Mouse (Mus musculus) urinary bladder, postnatal 36 days (tissue): ENCODE measurements around the gene Syk.

Experiments
- DNase-seq, 2 experiments: peaks; one replicate each; pipeline ENCODE4 v3.0.0; 2022; ENCODE audit warnings: low spot score in 2 of 2, mixed read lengths in 1 of 2

Gene Syk

DNA sequence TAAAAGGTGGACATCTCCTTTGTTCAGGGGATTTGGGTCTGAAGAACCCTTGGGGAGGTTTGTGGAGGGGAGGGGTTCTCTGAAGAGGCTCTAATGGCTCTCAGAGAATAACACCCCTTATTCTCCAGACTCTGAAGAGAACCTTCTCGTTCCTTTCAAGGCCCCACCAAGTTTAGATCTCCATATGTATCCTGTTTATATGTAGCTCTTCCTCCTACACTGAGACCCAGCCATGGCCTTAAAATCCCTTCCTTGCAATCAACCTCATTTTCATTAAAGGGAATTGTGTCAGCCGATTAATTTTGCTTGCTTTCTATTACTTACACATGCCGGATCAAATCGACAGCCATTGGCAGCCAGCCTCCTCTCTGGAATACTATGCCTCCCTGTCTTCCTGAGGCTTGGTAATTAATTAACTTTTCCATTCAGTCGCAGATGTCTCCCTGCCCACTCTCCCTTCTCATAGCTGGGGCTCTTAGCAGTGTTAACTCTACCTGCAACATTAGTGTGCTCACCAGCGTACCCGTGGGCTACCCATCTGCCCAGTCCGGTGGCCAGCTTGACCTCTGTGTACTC lies 13.7 kb upstream of the Syk start:
- no peak for DNase-seq

DNA sequence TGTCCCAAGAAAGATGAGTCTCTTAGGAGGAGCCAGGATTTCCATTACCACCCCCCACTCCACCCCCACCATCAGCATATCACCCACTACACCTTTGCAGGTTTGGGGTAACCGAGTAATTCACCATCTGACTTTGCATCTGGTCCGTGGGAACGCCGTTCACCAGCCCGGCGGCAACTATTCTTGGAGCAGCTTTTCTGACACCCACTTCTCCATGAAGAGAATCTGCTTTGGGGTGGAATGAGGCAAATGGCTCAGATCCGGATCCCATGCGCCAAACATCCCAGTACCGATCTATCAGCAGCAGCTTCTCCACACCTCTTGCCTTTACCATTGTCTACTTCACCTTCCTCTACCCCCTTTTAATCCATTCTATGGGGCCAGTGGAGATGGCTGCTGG lies 12.7 kb upstream of the Syk start:
- DNase-seq, result no peak

DNA sequence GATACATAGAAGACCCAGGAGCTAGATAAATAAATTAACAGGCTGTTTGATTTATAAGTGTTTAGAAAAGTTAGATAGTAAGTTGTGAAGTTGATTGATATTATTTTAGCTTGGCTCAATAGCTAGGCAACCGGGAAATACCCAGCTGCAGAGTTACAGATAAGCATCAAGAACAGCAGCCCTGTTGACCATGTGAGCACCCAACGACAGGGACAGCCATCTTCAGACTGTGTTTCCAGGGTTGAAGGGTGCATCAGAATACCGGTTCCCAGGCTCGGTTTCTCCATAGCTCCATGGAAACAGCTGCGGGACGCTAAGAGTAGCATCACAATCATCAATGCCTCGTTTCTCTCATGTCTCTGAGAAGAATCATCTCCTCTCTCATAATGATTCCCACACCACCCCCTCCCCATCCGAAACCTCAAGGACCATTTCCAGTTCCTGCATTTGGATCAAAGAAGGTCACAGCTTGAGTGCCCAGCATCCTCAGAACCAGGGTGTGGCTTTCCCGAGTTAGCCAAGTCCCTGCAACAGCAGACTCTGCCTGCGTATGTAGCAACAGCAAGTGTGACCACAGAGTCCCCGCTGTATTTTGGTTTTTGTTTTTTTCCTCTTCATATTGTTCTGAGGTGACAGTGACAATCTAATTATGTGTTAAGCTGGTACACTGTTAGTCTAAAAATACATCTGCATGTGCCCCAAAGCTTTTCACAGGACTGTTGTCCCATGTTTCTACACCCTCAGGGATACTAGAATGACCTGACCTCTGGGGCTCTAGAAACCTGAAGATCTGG lies 11.2 kb upstream of the Syk start:
- DNase-seq, result no peak

DNA sequence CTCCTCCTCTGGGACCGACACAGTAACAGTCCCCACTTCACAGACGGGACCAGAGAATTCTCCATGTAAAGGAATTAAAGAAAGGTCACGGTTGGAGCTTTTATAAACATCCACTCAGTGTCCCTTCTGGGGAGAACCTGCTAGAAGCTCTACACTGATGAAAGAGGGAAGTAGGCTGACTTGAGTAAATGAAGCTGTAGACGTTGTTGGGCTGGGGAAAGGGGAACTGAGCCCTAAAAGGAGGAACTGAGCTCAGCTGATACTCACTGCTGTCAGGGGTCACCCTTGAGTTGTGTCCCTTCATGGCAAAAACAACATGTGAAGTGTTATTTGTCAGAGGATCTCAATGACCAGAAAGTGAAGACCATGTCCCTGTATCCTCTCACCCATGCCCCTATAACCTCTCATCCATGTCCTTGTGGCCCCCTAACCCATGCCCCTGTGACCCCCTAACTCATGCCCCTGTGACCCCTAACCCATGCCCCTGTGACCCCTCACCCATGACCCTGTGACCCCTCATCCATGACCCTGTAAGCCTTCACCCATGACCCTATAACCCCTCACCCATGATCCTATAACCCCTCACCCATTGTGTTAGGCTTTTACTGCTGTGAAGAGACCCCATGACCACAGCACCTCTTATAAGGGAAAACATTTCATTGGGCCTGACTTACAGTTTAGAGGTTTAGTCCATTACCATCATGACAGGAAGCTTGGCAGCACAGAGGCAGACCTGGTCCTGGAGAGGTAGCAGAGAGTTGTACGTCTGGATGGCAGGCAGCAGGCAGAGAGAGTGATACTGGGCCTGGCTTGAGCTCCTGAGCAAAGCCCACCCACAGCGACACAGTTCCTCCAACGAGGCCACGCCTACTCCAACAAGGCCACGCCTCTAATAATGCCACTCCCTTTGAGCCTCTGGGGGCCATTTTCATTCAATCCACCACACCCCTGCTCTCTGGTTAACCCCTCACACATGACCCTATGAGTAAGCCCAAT lies 10.2 kb upstream of the Syk start:
- DNase-seq, result no peak

DNA sequence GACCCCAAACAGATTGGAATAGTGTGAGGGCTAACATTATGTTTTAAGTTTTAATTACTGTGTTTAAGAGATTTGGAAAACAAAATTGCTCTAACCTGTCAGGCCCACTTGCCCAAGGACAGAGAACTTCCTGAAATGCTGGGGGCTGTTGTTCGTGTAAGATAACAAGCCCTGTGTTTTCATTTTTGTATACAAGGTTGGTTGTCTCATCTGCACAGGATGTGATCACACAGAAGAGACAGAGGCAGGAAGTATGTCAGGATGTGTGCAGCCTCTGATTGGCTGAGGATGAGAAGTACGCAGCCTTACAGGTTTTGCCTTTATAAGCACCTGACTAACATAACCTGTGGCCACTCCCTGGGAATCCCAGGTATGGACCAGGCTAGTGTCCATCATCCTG lies 8.7 kb upstream of the Syk start:
- no peak for DNase-seq

DNA sequence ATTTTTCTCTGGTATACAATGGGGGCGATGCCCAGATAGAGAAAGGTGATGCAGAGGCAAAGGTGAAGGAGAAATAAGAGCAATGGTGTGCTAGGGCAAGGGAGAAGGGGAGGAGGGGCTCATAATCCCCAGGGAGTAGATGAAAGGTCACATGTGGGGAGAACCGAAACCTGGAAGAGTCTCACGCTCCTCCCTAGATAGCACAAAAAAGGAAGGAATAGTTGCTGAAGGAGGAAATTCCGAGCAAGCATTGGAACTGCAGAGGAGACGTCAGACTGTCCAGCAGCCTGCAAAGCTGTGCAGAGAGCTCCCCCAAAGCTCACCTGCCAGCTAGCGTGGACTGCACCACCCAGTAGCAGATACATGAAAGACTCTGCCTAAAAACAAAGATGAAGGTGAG lies 7.5 kb upstream of the Syk start:
- DNase-seq, result no peak

DNA sequence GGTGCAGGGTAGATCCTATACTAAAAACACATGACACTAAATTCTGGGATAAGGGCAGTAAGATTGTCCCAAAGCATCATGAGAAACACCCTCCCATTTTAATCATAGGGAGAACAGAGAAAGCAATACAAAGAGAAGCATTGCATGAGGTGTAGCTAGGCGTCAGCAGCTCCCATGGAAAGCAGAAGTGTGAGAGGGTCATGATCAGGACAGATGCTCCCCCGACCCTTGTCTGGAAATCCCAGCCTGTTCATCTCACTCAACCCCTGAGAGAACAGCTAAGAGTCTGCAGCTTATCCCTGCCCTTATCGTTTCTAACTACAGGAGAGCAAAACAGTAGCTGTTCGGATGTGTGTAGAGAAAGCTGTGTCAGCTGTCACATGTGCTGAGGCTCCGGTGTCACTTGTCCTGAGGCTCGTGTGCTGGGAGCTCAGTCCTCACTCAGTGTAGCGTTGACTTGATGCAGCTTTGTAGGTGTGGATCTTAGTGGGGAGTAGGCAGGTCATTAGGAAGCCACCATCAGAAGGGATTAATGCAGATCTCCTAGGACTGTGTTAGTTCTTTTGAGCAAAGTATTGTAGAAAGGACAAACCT lies 6.9 kb upstream of the Syk start:
- no peak for DNase-seq

DNA sequence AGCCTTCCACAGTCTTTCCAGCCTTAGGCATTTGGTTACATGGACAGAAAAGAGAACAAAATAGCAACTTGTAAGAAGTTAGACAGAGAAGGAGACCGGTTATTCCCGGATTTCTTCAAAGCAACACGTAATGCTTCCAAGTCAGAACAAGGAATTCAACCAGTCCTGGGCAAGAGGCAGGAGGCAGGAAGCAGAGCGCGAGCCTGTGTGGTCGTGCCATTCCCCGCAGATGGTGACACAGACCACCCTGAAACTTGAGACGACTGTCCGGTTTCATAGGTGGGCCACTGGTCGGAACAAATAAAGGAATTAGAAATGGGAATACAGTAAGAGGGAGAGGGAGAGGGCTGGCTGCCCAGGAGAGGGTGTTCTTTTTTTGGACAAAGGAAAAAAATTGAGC lies 6.1 kb upstream of the Syk start:
- DNase-seq, result no peak

DNA sequence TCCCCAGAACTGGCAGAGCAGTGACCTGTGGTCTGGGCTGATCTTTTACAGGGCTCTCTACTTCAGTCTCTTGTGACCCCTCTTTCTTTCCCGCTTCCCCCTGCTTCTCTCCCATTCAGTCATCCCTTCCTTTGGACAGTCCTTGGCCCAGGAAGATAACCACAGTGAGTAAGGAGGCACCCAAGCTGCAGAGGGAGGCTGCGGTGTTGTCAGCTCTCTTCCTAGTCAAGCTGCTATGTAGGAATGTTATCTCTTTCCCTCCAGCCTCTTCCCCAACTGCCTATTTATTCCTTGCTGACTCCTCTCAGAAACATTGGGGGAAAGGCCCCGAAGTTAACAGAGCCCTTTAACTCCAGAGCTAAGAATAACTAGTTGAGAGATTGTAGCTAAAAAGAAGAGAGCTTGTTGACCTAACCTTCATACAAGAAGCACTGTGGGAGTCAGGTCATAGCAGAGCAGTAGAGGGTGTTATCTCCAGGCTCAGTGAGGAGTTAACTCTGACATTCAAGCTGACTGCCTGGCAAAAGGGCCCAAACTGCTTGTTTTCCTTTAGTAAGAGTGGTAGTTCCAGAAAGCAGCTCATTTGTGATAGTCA lies 5.5 kb upstream of the Syk start:
- no peak for DNase-seq

DNA sequence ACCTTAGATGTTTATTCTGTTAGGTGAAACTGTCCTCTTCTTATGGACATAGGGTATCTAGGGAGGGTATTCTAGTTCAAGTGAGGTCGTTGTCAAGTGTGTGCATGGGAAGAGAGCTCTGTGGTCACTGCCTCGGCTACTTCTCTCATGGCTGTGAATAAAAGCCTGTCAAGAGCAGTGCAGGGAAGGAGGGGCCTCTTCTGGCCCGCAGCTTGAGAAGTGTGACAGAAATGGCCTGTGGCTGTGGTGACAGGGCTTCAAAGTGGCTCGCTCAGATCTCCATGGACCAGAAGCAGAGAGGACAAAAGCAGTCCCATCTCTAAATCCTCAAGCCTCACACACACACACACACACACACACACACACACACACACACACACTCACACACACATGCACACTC lies 5.0 kb upstream of the Syk start:
- no peak for DNase-seq

DNA sequence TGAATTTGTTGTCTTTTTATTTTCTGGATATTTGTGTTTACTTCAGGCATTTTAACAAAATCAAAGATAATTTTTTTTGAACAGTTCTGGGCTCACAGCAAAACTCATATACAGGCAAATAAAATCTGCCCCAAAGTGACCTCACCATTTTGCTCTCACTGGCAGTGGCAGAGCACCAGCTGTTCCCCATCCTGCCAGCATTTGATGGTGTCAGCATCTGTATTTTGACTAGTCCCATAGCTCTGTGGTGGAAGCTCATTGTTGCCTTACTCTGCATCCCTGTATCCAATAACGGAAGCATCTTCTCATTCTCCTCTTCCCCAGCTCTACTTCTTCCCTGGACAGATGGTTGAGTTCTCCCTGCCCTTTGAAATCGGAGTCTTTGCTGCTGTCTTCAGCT lies 4.2 kb upstream of the Syk start:
- no peak for DNase-seq

DNA sequence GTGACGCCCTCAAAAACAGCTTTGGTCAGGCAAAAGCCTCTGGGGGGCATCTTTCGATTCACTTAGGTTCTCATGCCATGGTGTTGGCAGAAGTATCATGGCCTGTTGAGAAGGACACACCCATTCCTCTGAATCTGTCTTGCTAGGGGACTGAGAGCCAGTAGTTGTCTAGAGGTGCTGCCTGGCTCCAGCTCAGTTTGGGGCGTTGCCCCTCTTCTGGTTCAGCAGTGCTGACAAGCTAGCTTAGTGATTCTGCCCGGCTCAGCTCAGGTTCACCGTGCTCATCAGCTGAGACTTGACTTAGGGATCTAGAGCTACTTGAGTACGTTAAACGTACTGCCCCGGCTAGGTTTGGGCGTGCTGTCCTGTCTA lies 481 bp upstream of the Syk start:
- DNase-seq, result no peak

DNA sequence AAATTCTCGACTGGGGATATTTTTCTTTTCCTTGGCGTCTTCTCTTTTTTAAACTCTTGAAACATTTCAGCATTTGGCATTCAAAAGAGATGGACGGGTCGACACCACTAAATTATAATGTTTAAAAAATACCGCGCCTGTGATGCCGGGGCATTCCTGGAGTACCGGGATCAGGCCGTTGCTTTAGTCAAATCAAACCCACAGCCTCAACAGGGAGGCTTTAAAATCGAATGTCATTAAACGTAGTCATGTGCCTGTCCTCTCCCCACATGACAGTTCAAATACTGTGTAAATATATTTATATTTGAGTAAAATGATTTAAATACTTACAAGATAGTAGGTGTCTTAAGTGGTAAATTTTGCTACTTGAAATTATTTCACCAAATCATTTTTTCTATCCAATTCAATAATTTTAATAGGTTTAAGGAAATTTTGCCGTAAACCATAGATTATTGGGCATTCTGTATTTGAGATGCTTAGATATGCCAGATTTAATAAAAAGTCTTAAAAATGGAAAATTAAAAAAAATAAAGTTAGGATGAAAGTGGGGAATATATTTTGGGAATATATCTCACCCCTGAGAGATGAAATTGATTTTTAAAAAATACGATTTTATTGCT lies 1.1 kb downstream of the Syk start:
- DNase-seq, result no peak

DNA sequence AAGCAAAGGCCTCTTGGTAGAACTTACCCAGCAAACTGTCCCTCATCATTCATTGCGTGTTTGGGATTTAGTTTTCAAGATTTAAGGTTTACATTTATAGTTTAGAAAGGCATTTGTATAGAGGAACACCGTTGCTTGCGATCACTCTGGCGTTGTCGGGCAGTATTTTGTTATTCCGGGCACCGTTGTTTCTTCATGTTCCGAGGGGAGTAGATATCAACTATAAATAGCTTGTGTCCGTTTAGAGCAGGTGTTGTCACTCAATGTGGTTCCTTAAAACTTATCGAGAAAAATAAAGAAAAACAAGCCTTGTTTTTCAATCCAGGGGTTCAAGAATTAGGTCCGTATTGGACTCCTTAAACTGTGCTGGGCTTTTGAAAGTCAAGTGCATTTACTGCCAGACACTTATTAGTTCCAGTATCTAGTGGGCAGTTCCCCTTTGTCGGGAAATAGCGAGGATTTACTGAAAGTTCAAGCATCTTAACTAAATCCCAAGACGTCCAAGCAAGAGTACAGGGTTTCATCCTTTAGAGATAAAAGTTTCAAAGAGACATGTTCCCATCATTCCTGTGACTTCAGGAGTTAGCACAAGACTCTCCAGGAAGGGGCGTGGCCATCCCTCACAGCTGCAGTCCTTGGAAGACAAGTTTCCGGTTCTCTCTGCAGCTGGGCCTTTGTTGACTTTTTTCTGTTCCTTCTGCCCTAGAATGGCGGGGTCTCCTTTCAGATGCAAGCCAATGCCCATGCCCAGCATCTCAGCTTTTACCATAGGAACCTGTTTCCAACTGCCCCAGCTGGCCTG lies 1.9 kb downstream of the Syk start:
- no peak for DNase-seq

DNA sequence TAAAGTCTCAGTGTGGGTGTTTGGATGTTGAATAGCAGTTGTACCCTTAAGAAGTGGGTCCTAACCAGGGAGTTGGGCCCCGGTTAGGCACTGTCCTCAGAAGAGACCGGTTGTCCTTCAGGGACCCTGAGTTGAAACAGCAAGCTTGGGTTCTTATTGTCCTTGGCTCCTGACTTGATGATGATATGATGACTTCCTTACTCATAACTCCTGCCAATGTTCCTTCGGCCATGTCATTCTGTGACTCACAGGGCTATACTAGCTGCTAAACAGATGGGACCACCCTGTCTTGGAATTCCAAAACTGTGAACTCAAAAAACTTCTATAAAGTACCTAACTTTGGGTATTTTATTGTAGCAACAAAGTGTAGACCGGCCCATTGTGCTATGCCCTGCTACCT lies 4.8 kb downstream of the Syk start:
- DNase-seq, result no peak

DNA sequence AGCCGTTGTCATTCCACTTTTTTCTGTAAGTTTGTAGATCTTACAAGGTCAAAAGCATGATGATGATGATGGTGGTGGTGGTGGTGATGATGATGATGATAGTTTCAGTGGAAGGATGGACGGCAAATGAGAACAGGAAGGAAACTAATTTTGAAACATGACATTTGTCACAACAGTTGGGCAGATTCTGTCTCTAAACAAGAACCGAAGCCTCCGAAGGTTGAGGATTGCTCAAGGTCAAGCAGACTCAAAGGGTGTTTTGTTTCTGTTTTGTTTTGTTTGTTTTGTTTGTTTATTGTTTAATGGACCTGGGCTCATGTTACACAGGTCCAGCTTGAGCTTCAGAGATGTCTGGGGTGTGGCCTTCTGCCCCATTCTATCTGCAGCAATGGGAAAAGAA lies 6.1 kb downstream of the Syk start:
- DNase-seq, result no peak

DNA sequence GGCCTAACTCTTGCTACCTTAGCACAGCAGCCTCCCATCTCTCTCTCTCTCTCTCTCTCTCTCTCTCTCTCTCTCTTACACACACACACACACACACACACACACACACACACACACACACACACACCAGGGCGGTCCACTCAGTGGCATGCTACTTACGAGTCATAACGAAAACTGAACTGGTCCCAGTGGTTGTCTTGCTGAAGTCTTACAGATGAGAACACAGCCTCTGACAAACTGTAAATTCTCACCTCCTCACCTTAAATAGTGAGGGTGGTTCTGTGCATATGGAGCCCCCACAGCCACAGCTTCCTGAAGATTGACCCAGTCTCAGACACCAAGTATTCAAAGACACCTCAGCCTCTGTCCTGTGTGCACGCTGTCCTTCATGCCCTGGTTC lies 8.9 kb downstream of the Syk start:
- no peak for DNase-seq

DNA sequence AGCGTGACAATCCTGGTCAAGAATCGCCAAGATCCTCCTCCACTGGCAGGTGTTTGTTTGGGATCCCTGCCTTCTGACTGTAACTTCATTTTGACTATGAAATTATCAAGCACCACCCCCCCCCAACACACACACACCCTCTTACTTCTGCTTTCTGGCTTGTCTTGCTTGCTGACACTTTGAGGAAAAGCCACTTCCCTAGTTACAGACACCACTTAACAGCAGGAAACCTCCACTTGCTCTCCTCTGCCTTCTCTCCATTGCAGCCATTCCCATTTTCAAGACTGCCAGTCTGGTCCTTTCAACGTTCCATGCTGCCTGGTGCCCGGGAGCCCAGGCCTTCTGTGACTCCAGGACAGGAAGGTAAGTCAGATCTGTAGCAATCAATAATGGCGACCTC lies 13.7 kb downstream of the Syk start:
- no peak for DNase-seq

DNA sequence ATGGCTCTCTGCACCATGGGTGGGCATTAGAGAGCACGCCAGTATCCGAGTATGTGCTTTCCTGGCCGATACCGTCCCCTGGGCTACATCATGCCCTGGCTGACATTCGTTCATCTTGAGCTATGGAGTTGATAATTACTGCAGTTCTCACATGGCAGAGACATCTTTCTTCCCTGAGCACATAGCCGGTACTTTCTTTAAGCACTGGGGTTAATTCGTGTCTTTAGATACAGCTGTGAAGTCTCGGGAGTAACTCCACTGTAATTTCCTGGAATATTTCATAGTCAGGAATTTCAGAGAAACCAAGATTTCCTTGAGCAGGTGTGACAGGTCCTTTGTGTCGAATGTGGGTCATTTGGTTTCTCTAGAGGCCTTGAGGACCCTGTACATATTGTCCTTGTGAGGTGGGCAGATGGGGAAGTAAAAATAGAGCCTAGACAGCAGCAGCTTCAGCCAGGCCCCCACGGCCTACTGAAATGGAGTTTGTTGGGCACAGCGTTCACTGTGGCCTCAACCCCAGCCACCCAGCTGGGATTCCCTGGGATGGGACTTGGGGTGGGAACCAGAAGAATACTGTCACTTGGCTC lies 14.2 kb downstream of the Syk start:
- DNase-seq, result no peak

DNA sequence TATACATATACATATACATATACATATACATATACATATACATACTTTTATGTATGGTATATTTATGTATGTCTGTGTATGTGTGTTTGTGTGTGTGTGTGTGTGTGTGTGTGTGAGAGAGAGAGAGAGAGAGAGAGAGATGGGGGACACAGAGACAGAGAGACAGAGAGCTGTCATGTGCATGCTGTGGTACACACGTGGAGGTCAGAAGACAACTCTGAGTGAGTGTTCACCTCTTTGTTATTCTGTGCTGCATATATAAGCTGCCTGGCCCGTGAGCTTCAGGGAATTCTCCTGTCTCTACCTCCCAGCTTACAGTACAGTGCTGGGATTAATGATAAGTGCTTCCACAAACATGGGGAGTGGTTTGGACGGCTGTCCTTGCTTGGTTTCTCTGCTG lies 15.3 kb downstream of the Syk start:
- no peak for DNase-seq
